Mouse (Mus musculus) brain, embryonic 14.5 days (tissue): ENCODE measurements around the gene Krt9.

Experiments used
- CTCF ChIP-seq: fragments of 200-500 bp; IDR thresholded peaks from 2 replicates; pipeline ENCODE4 v1.5.1; 2012; ENCODE audit warnings: inconsistent platforms, mild to moderate bottlenecking, moderate library complexity, borderline replicate concordance; ENCODE audit not compliant: insufficient read depth, insufficient read length; ENCODE audit errors: extremely low read depth
- POLR2A ChIP-seq: fragments of 200-500 bp; IDR thresholded peaks from 2 replicates; pipeline ENCODE4 v1.6.1; 2012; ENCODE audit warnings: mild to moderate bottlenecking, inconsistent platforms, borderline replicate concordance; ENCODE audit not compliant: poor library complexity, insufficient read depth, insufficient read length, severe bottlenecking; ENCODE audit errors: extremely low read depth

- no peak for TF ChIP-seq CTCF
- TF ChIP-seq POLR2A, result no peak
Measured at GRCm38 (mm10) chr11:100157908-100158477, 35.1 kb downstream of the Krt9 start.
